Mouse (Mus musculus): Measurements from ENCODE around the gene Sppl3.

Sppl3 gene

GRCm38 (mm10) chr5:115076144-115076901, 65.4 kb downstream of the Sppl3 start:
- 59% methylated on average over 5 of the region's 5 CpGs for WGBS

GRCm38 (mm10) chr5:115081636-115082035, 70.7 kb downstream of the Sppl3 start:
- WGBS: 68% methylated on average over 5 of the region's 5 CpGs

GRCm38 (mm10) chr5:115083492-115083891, 72.6 kb downstream of the Sppl3 start:
- 70% methylated on average over 6 of the region's 6 CpGs for WGBS

GRCm38 (mm10) chr5:115085675-115086074, 74.7 kb downstream of the Sppl3 start:
- 75% methylated on average over 2 of the region's 2 CpGs for WGBS

- WGBS: 94% methylated on average over 5 of the region's 5 CpGs
These were observed 78.8 kb downstream of the Sppl3 start for GRCm38 (mm10) chr5:115089592-115090268.

- 65% methylated on average over 3 of the region's 3 CpGs for WGBS
These were observed 80.1 kb downstream of the Sppl3 start for GRCm38 (mm10) chr5:115091015-115091414.

- 87% methylated on average over 6 of the region's 6 CpGs for WGBS
These were observed 80.8 kb downstream of the Sppl3 start for GRCm38 (mm10) chr5:115091776-115092175.

GRCm38 (mm10) chr5:115098195-115098594, 87.3 kb downstream of the Sppl3 start, which contains the start of gene Gm10401:
Gene Gm10401 (minus strand): TSS chr5:115098295.
- WGBS: 93% methylated on average over 8 of the region's 8 CpGs

GRCm38 (mm10) chr5:115099530-115099929, 88.6 kb downstream of the Sppl3 start:
- 71% methylated on average over 5 of the region's 5 CpGs for WGBS

GRCm38 (mm10) chr5:115099991-115100390, 89.1 kb downstream of the Sppl3 start:
- WGBS: 76% methylated on average over 9 of the region's 9 CpGs

- WGBS: 89% methylated on average over 6 of the region's 6 CpGs
These were observed 89.5 kb downstream of the Sppl3 start for GRCm38 (mm10) chr5:115100473-115100872.

- WGBS: 88% methylated on average over 2 of the region's 2 CpGs
These were observed 91.3 kb downstream of the Sppl3 start for GRCm38 (mm10) chr5:115102231-115102630.

GRCm38 (mm10) chr5:115103253-115103652, 92.3 kb downstream of the Sppl3 start:
- 95% methylated on average over 23 of the region's 23 CpGs for WGBS

GRCm38 (mm10) chr5:115111156-115111555, 100.2 kb downstream of the Sppl3 start:
- WGBS: 77% methylated on average over 8 of the region's 8 CpGs

- 98% methylated on average over 12 of the region's 12 CpGs for WGBS
These were observed 102.3 kb downstream of the Sppl3 start for GRCm38 (mm10) chr5:115113244-115113643.

- 97% methylated on average over 8 of the region's 8 CpGs for WGBS
These were observed 103.6 kb downstream of the Sppl3 start for GRCm38 (mm10) chr5:115114501-115114900.

- 89% methylated on average over 3 of the region's 3 CpGs for WGBS
These were observed 105.5 kb downstream of the Sppl3 start for GRCm38 (mm10) chr5:115116426-115116825.

- 92% methylated on average over 13 of the region's 13 CpGs for WGBS
These were observed 106.5 kb downstream of the Sppl3 start for GRCm38 (mm10) chr5:115117467-115117866.

GRCm38 (mm10) chr5:115118961-115119570, 108.1 kb downstream of the Sppl3 start, which contains the start of gene Acads:
Gene Acads (minus strand): TSS chr5:115119346.
- 12% methylated on average over 39 of the region's 39 CpGs for WGBS

- 53% methylated on average over 5 of the region's 5 CpGs for WGBS
These were observed 110.0 kb downstream of the Sppl3 start for GRCm38 (mm10) chr5:115120978-115121377.

- 84% methylated on average over 6 of the region's 6 CpGs for WGBS
These were observed 113.8 kb downstream of the Sppl3 start for GRCm38 (mm10) chr5:115124690-115125089.

GRCm38 (mm10) chr5:115125211-115125871, 114.4 kb downstream of the Sppl3 start:
- 9% methylated on average over 24 of the region's 24 CpGs for WGBS
